Mouse (Mus musculus) kidney, postnatal 0 days (tissue): Measurements from ENCODE around the gene Myadm. TPM values are rescaled to one million over a fixed set of nuclear protein-coding genes. Genes with fewer than 3 reads are reported as not detected.

Experiments used
- ATAC-seq: fragments of 200-750 bp; cut with Nextera tagmentation; replicated peaks from 2 replicates; pipeline ENCODE4 v1.8.0; 2017; ENCODE audit warnings: low read depth, moderate number of reproducible peaks, moderate TSS enrichment, moderate library complexity; ENCODE audit not compliant: low FRiP score
- DNase-seq: peaks from one replicate; pipeline ENCODE4 v3.0.0-alpha.2; 2016; ENCODE audit warnings: low spot score
- H3K27ac ChIP-seq: fragments of 300-500 bp; sonication (generic); 2 replicates; pipeline ENCODE4 v1.5.1; 2014; ENCODE audit warnings: mild to moderate bottlenecking
- H3K27me3 ChIP-seq: fragments of 300-500 bp; sonication (generic); 2 replicates; pipeline ENCODE4 v1.6.1; 2014; ENCODE audit warnings: low read length, mixed read lengths; ENCODE audit not compliant: insufficient read depth
- H3K36me3 ChIP-seq: fragments of 300-500 bp; sonication (generic); 2 replicates; pipeline ENCODE4 v1.6.1; 2014; ENCODE audit warnings: low read length, mixed read lengths; ENCODE audit not compliant: insufficient read depth
- H3K4me1 ChIP-seq: fragments of 300-500 bp; sonication (generic); replicated peaks from 2 replicates; pipeline ENCODE4 v1.6.1; 2014; ENCODE audit warnings: antibody characterized with exemption, low read length, mixed read lengths; ENCODE audit not compliant: insufficient read depth
- H3K4me2 ChIP-seq: fragments of 300-500 bp; sonication (generic); 2 replicates; pipeline ENCODE4 v1.6.1; 2014; ENCODE audit warnings: mild to moderate bottlenecking, low read length, moderate library complexity, mixed read lengths
- H3K4me3 ChIP-seq: fragments of 300-500 bp; sonication (generic); replicated peaks from 2 replicates; pipeline ENCODE4 v1.5.1; 2014; ENCODE audit warnings: low read depth, low read length
- H3K9ac ChIP-seq: fragments of 300-500 bp; sonication (generic); 2 replicates; pipeline ENCODE4 v1.6.1; 2014; ENCODE audit warnings: low read depth, low read length
- H3K9me3 ChIP-seq: fragments of 300-500 bp; sonication (generic); replicated peaks from 2 replicates; pipeline ENCODE4 v1.6.1; 2016; ENCODE audit warnings: low read length, inconsistent platforms, mixed read lengths
- CTCF ChIP-seq: IDR thresholded peaks from 2 replicates; pipeline ENCODE4 v1.5.1; 2016; ENCODE audit warnings: antibody characterized with exemption, low read depth, mild to moderate bottlenecking, moderate library complexity
- WGBS: fragments of 180-500 bp; shearing (Covaris S2); extraction: QIAGEN DNeasy Blood & Tissue Kit; methylation state at CpG from one replicate; pipeline ENCODE4 v1.1.7; 2014; 5-methylcytosine and 5-hydroxymethylcytosine counted together
- polyA plus RNA-seq: library from polyadenylated mRNA; unstranded; fragments of >200 nt; fragmentation: Nextera tagmentation; extraction: Ambion mirVana; gene quantifications from 2 replicates; pipeline ENCODE4 v1.2.1, GENCODE M21; 2015

Gene Myadm
- polyA plus RNA-seq, 1 experiment from 2014 or later, result 73.0 TPM

- WGBS, result under 1% methylated on average over 64 of the region's 65 CpGs
- Histone ChIP-seq H3K9ac (peak within 1 kb of the TSS; percentile 58), H3K27me3 (0 out of 2 replicates have a peak, but pooled peaks cover 3% of the 10 kb centered on the region), H3K27ac (peak within 1 kb of the TSS; percentile 13; the same call in 1 of the 2 replicates), H3K4me1 (0 out of 2 replicates have a peak, but pooled peaks cover 8% of the 10 kb centered on the region), H3K9me3 (no peaks in the 10 kb centered on the region), H3K4me2 (peak within 1 kb of the TSS; percentile 74), H3K4me3 (peak within 1 kb of the TSS; percentile 54), H3K36me3 (no peaks in the 10 kb centered on the region)
- TF ChIP-seq CTCF, result no peak
- 0 out of 2 replicates have a peak, but pooled peaks have one; percentile 34 for ATAC-seq
- peak; percentile 61 for DNase-seq
These were observed 44.0 kb downstream of the Myadm start, which contains the start of gene Cacng7 for GRCm38 (mm10) chr7:3332619-3333521. TSS of gene Cacng7 (plus strand) at chr7:3332955.

- Histone ChIP-seq H3K9ac (peak overlapping the region; percentile 58; the same call in 1 of the 2 replicates), H3K36me3 (no peaks in the 10 kb centered on the region), H3K27ac (no peak overlapping the region), H3K9me3 (no peaks in the 10 kb centered on the region), H3K27me3 (0 out of 2 replicates have a peak, but pooled peaks cover 3% of the 10 kb centered on the region), H3K4me3 (peak overlapping the region; percentile 54), H3K4me1 (0 out of 2 replicates have a peak, but pooled peaks cover 8% of the 10 kb centered on the region), H3K4me2 (peak overlapping the region; percentile 74)
- no peak for TF ChIP-seq CTCF
- 16% methylated on average over 5 of the region's 5 CpGs for WGBS
- ATAC-seq (0 out of 2 replicates have a peak, but pooled peaks have one; percentile 25), DNase-seq (peak; percentile 27)
These were observed 44.7 kb downstream of the Myadm start for GRCm38 (mm10) chr7:3333542-3333941.

- 0 out of 2 replicates have a peak, but pooled peaks cover 2% of the 10 kb centered on the region for H3K27me3 ChIP-seq
- no peak overlapping the region for H3K4me2 ChIP-seq
- H3K9ac ChIP-seq, result no peak overlapping the region
- H3K4me3 ChIP-seq, result no peak overlapping the region
- H3K4me1 ChIP-seq, result 0 out of 2 replicates have a peak, but pooled peaks cover 7% of the 10 kb centered on the region
- H3K9me3 ChIP-seq, result no peaks in the 10 kb centered on the region
- H3K27ac ChIP-seq, result no peak overlapping the region
- WGBS, result 71% methylated on average over 17 of the region's 17 CpGs
- no peaks in the 10 kb centered on the region for H3K36me3 ChIP-seq
- no peak for TF ChIP-seq CTCF
- ATAC-seq (no peak), DNase-seq (no peak)
These were observed 47.5 kb downstream of the Myadm start for GRCm38 (mm10) chr7:3336412-3336811.

GRCm38 (mm10) chr7:3338286-3338935 lies 49.5 kb downstream of the Myadm start:
- Histone ChIP-seq H3K9ac (no peak overlapping the region), H3K27ac (no peak overlapping the region), H3K4me3 (no peak overlapping the region), H3K4me2 (no peak overlapping the region), H3K27me3 (no peaks in the 10 kb centered on the region), H3K4me1 (no peaks in the 10 kb centered on the region), H3K9me3 (no peaks in the 10 kb centered on the region), H3K36me3 (no peaks in the 10 kb centered on the region)
- ATAC-seq, result no peak
- DNase-seq, result no peak
- TF ChIP-seq CTCF, result no peak
- 82% methylated on average over 11 of the region's 11 CpGs for WGBS

DNA sequence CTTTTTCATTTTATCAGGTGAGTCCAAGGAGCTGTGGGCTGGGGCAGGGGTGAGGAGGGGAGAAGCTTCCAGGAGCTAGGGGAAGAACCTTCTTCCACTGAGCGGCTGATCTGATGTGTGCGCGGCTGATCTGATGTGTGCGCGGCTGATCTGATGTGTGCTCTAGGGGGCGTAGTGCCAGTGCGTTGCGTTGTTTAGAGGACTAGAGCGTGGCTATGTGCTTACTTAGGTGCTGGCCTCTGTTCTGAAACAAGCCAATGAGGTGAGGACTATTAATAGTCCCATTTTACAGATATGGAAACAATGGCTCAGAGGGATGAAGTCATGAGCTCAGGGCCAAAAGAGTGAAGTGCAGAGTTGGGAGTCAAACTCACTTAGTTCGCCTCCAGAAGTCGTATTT lies 50.1 kb downstream of the Myadm start:
- Histone ChIP-seq H3K4me2 (no peak overlapping the region), H3K9me3 (no peaks in the 10 kb centered on the region), H3K9ac (no peak overlapping the region), H3K4me3 (no peak overlapping the region), H3K4me1 (no peaks in the 10 kb centered on the region), H3K36me3 (no peaks in the 10 kb centered on the region), H3K27ac (no peak overlapping the region), H3K27me3 (no peaks in the 10 kb centered on the region)
- TF ChIP-seq CTCF, result no peak
- DNase-seq, result no peak
- WGBS, result 92% methylated on average over 11 of the region's 11 CpGs
- no peak for ATAC-seq

DNA sequence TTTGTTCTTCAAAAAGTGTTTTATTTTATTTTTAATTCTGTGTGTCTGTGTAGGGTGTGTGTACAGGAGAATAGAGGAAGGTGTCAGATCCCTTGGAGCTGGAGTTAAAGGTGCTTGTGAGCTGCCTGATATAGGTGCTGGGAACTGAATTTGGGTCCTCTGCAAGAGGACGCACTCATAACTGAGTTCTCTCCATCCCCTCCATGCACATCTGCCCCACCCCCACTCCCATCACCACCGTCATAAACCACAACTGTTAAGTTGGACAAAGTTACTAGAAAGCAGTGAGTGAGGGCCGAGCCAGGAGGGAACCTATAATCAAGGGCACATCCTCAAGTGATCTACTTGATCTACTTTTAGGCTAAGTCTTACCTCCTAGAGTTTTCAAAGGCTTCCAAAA lies 55.0 kb downstream of the Myadm start:
- Histone ChIP-seq H3K4me3 (no peak overlapping the region), H3K9me3 (no peaks in the 10 kb centered on the region), H3K27me3 (no peaks in the 10 kb centered on the region), H3K4me1 (no peaks in the 10 kb centered on the region), H3K4me2 (no peak overlapping the region), H3K27ac (no peak overlapping the region), H3K36me3 (no peaks in the 10 kb centered on the region), H3K9ac (no peak overlapping the region)
- TF ChIP-seq CTCF, result no peak
- no peak for ATAC-seq
- 93% methylated on average over 3 of the region's 3 CpGs for WGBS
- DNase-seq, result no peak
